Mouse (Mus musculus) CH12.LX (cell line): ENCODE measurements around the gene Cryzl1. TPM values are rescaled to one million over a fixed set of nuclear protein-coding genes. Genes with fewer than 3 reads are reported as not detected.

Experiments
- DNase-seq: peaks from one replicate; pipeline ENCODE4 v3.0.0-alpha.2; 2013; ENCODE audit errors: extremely low read depth
- H3K27ac ChIP-seq: 2 replicates; pipeline ENCODE4 v1.5.1; 2012; ENCODE audit warnings: low read depth, mild to moderate bottlenecking, control low read depth, moderate library complexity; ENCODE audit not compliant: insufficient read depth
- H3K27me3 ChIP-seq: replicated peaks from 2 replicates; pipeline ENCODE3; 2012; ENCODE audit warnings: inconsistent platforms
- H3K36me3 ChIP-seq, 2 experiments: replicated peaks in 1 of 2; 2 replicates each; pipeline versions ENCODE3 to v1.6.1; 2012; ENCODE audit warnings: inconsistent platforms in 1 of 2, low read length in 1 of 2, mild to moderate bottlenecking in 1 of 2, mixed read lengths in 1 of 2, moderate library complexity in 1 of 2; ENCODE audit not compliant: control insufficient read depth in 1 of 2, insufficient read depth in 1 of 2
- H3K4me1 ChIP-seq, 2 experiments: 2 replicates each; pipeline ENCODE4 v1.6.1; 2012; ENCODE audit warnings: inconsistent platforms in 1 of 2, moderate library complexity in 1 of 2; ENCODE audit not compliant: insufficient read depth in 2 of 2, control insufficient read depth in 1 of 2
- H3K4me2 ChIP-seq: 2 replicates; pipeline ENCODE4 v1.6.1; 2012; ENCODE audit warnings: low read depth, mild to moderate bottlenecking, control low read depth; ENCODE audit not compliant: poor library complexity, insufficient read depth, severe bottlenecking
- H3K4me3 ChIP-seq, 3 experiments: fragments of 150-350 bp in 1 of 3; sonication (generic) in 1 of 3; replicated peaks in 1 of 3; 2 replicates each; pipeline versions ENCODE3 to v1.5.1; 2011 to 2012; ENCODE audit warnings: low read depth in 2 of 3, low read length in 2 of 3, mild to moderate bottlenecking in 2 of 3, moderate library complexity in 2 of 3, control low read depth in 1 of 3, improper control_type of control experiment in 1 of 3, inconsistent platforms in 1 of 3, mixed read lengths in 1 of 3; ENCODE audit not compliant: poor library complexity in 1 of 3
- H3K79me2 ChIP-seq: replicated peaks from 2 replicates; pipeline ENCODE4 v1.6.1; 2012; ENCODE audit warnings: mild to moderate bottlenecking, moderate library complexity; ENCODE audit not compliant: control insufficient read depth, poor library complexity, insufficient read depth, severe bottlenecking; ENCODE audit errors: extremely low read depth
- H3K9ac ChIP-seq: 2 replicates; pipeline ENCODE4 v1.6.1; 2012; ENCODE audit warnings: low read depth, mild to moderate bottlenecking, control low read depth, moderate library complexity; ENCODE audit not compliant: insufficient read depth
- H3K9me3 ChIP-seq: replicated peaks from 2 replicates; pipeline ENCODE3; 2012; ENCODE audit warnings: low read length, inconsistent platforms, mixed read lengths
- CHD2 ChIP-seq: IDR thresholded peaks from 2 replicates; pipeline ENCODE4 v1.6.1; 2011; ENCODE audit warnings: low read length, improper control_type of control experiment
- ELF1 ChIP-seq: IDR thresholded peaks from 2 replicates; pipeline ENCODE4 v1.6.1; 2014; ENCODE audit warnings: low read depth, mild to moderate bottlenecking, inconsistent platforms, low read length, improper control_type of control experiment
- EP300 ChIP-seq: IDR thresholded peaks from 2 replicates; pipeline ENCODE4 v1.6.1; 2011; ENCODE audit warnings: low read length, improper control_type of control experiment
- ETS1 ChIP-seq: conservative IDR thresholded peaks from 2 replicates; pipeline ENCODE4 v1.6.1; 2012; ENCODE audit warnings: low read depth, mild to moderate bottlenecking, inconsistent platforms, low read length, improper control_type of control experiment, moderate library complexity
- IRF4 ChIP-seq: IDR thresholded peaks from 2 replicates; pipeline ENCODE4 v1.6.1; 2014; ENCODE audit warnings: low read depth, mild to moderate bottlenecking, inconsistent platforms, low read length, improper control_type of control experiment
- JUN ChIP-seq: IDR thresholded peaks from 2 replicates; pipeline ENCODE4 v1.6.1; 2011; ENCODE audit warnings: low read depth, mild to moderate bottlenecking, low read length, improper control_type of control experiment, moderate library complexity; ENCODE audit not compliant: insufficient read depth
- MEF2A ChIP-seq: IDR thresholded peaks from 2 replicates; pipeline ENCODE4 v1.6.1; 2014; ENCODE audit warnings: low read depth, mild to moderate bottlenecking, inconsistent platforms, low read length, improper control_type of control experiment, borderline replicate concordance
- MYC ChIP-seq: IDR thresholded peaks from 2 replicates; pipeline ENCODE4 v1.6.1; 2011; ENCODE audit warnings: low read depth, mild to moderate bottlenecking, improper control_type of control experiment, low read length
- NELFE ChIP-seq: IDR thresholded peaks from 2 replicates; pipeline ENCODE4 v1.6.1; 2011; ENCODE audit warnings: low read depth, low read length, improper control_type of control experiment
- NRF1 ChIP-seq: IDR thresholded peaks from 2 replicates; pipeline ENCODE4 v1.6.1; 2014; ENCODE audit warnings: low read depth, mild to moderate bottlenecking, inconsistent platforms, low read length, improper control_type of control experiment, moderate library complexity
- RCOR1 ChIP-seq: conservative IDR thresholded peaks from 2 replicates; pipeline ENCODE4 v1.6.1; 2012; ENCODE audit warnings: low read depth, mild to moderate bottlenecking, inconsistent platforms, low read length, improper control_type of control experiment
- TCF12 ChIP-seq: IDR thresholded peaks from 2 replicates; pipeline ENCODE4 v1.6.1; 2014; ENCODE audit warnings: low read depth, mild to moderate bottlenecking, inconsistent platforms, low read length, improper control_type of control experiment
- UBTF ChIP-seq: IDR thresholded peaks from 2 replicates; pipeline ENCODE4 v1.6.1; 2012; ENCODE audit warnings: low read depth, mild to moderate bottlenecking, inconsistent platforms, low read length, improper control_type of control experiment, moderate library complexity
- ZC3H11A ChIP-seq: IDR thresholded peaks from 2 replicates; pipeline ENCODE4 v1.6.1; 2012; ENCODE audit warnings: low read depth, mild to moderate bottlenecking, inconsistent platforms, low read length, improper control_type of control experiment
- ZKSCAN1 ChIP-seq: IDR thresholded peaks from 2 replicates; pipeline ENCODE4 v1.6.1; 2012; ENCODE audit warnings: low read depth, inconsistent platforms, low read length, improper control_type of control experiment, borderline replicate concordance
- ZNF384 ChIP-seq: IDR thresholded peaks from 2 replicates; pipeline ENCODE4 v1.6.1; 2012; ENCODE audit warnings: low read depth, low read length, improper control_type of control experiment, inconsistent platforms
- dilution Hi-C: fragments of 300-500 bp; cut with MboI; formaldehyde crosslinking; loops from 2 replicates; pipeline ENCODE4 v1.14.3; 2020; ENCODE audit warnings: low sequenced_read_pairs; ENCODE audit not compliant: extremely low pct_unique_long_range_greater_than_20kb, extremely low pct_ligation_motif_present
- in situ Hi-C: fragments of 300-500 bp; cut with MboI; formaldehyde crosslinking; loops from 3 replicates; pipeline ENCODE4 v1.14.3; 2019; ENCODE audit warnings: low sequenced_read_pairs, low pct_ligation_motif_present, low pct_unique_long_range_greater_than_20kb, mixed read lengths
- polyA plus RNA-seq: library from polyadenylated mRNA; unstranded; fragments of >175 nt; gene quantifications from 2 replicates; pipeline ENCODE4 v1.2.1, GENCODE M21; 2012; ENCODE audit warnings: low read depth; ENCODE audit not compliant: insufficient read length
- total RNA-seq, 2 experiments: library from RNA; depleted of rRNA; stranded (reverse); fragments of 300-350 nt in 1 of 2; fragments of >200 nt in 1 of 2; gene quantifications; 2 replicates each; pipeline ENCODE4 v1.2.3; 2012 to 2014

Gene Cryzl1
- total and polyA plus RNA-seq, 3 experiments = 105 to 115 (median 111) TPM

DNA sequence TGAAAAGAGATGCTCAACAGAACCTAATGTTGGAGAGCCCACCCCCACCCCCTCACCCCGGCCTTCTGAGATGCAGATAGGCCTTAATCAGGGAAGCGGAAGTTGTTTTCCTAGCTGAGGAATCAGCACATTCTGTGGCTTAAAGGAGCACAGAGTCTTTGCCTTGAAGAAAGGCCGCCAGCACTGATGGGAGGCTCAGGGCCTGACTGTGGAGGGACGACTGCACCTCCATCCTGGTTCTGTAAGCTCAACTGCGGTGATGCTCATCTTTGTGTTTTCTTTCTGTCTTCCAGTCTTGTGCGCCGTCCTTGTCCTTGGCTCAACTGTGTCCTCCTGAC is 12.1 kb upstream of the Cryzl1 start:
- TF ChIP-seq JUN (no peak), CHD2 (no peak), ZKSCAN1 (no peak), ZC3H11A (no peak), ETS1 (no peak), NELFE (no peak), TCF12 (no peak), ZNF384 (no peak), UBTF (no peak)
- no peaks in the 10 kb centered on the region for H3K27me3 ChIP-seq
- no peak overlapping the region for H3K27ac ChIP-seq
- no peak for DNase-seq
- peaks cover 0 to 26% of the 10 kb centered on the region in 2 experiments for H3K36me3 ChIP-seq
- dilution Hi-C loops = no loop called here
- H3K9ac ChIP-seq = no peak overlapping the region
- peaks cover 6 to 44% of the 10 kb centered on the region in 2 experiments for H3K4me1 ChIP-seq
- in situ Hi-C loops = no loop called here
- H3K79me2 ChIP-seq = peaks cover 29% of the 10 kb centered on the region
- no peak overlapping the region for H3K4me3 ChIP-seq
- no peaks in the 10 kb centered on the region for H3K9me3 ChIP-seq
- no peak overlapping the region for H3K4me2 ChIP-seq

DNA sequence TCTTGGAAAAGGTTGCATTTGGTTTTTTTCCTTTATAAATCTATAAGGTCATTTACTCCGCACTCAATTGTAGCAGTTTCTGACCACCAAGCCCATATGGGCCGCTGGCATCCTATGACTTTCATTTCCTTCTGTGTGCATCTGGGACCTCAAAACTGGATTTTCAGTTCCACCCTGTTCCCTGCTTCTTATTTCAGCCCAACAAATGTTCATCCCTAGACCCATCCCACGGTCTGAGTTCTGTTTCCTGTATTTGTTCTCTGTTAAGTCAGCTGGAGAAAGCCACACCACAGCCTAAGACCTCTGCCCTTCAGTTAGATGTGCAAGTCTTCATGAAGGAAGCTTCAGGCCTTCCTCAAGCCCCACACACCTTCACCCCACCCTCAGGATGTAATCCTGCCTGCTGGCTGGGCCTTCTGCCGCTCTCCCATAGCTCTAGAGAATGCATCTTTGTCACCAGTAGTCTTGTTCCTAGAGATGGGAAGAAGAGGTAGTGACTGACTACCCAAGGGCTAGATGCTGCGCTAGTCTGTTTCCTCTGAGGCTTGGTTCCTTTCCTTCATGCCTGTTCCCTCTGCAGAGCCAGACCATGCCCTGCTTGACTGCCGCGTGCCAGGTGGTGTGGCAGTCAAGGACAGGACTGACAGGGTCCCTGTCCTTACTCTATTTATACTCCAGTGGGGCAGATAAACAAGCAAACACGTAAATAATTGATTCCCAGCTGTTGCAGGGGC is 11.6 kb upstream of the Cryzl1 start:
- H3K9me3 ChIP-seq = no peaks in the 10 kb centered on the region
- no peak overlapping the region for H3K4me3 ChIP-seq
- H3K27me3 ChIP-seq = no peaks in the 10 kb centered on the region
- in situ Hi-C loops = no loop called here
- peaks cover 34% of the 10 kb centered on the region for H3K79me2 ChIP-seq
- no peak overlapping the region for H3K4me2 ChIP-seq
- no peak for DNase-seq
- H3K9ac ChIP-seq = no peak overlapping the region
- no peak overlapping the region for H3K27ac ChIP-seq
- dilution Hi-C loops = no loop called here
- no peak for TF ChIP-seq ZNF384
- TF ChIP-seq MEF2A = no peak
- TF ChIP-seq NRF1 = no peak
- no peak for TF ChIP-seq MYC
- TF ChIP-seq EP300 = peak; percentile 29; the same call in 1 of the 2 replicates
- TF ChIP-seq RCOR1 = no peak
- no peak for TF ChIP-seq ELF1
- TF ChIP-seq ZC3H11A = no peak
- no peak for TF ChIP-seq ZKSCAN1
- 0 out of 2 replicates have a peak, but pooled peaks have one; percentile 21 for TF ChIP-seq IRF4
- H3K36me3 ChIP-seq = peaks cover 0 to 23% of the 10 kb centered on the region in 2 experiments
- peaks cover 6 to 44% of the 10 kb centered on the region in 2 experiments for H3K4me1 ChIP-seq
